Mouse (Mus musculus) midbrain, embryonic 13.5 days (tissue): ENCODE results near the gene Gnmt. TPM values are rescaled to one million over a fixed set of nuclear protein-coding genes. Genes with fewer than 3 reads are reported as not detected.

Source experiments
- ATAC-seq: fragments of 200-750 bp; cut with Nextera tagmentation; 2 replicates; pipeline ENCODE4 v1.8.0; 2017; ENCODE audit warnings: mild to moderate bottlenecking, moderate TSS enrichment, moderate library complexity
- H3K27ac ChIP-seq: fragments of 300-500 bp; sonication (generic); 2 replicates; pipeline ENCODE4 v1.5.1; 2015; ENCODE audit warnings: inconsistent platforms, mild to moderate bottlenecking, moderate library complexity
- H3K27me3 ChIP-seq: fragments of 300-500 bp; sonication (generic); 2 replicates; pipeline ENCODE4 v1.6.1; 2015; ENCODE audit warnings: mild to moderate bottlenecking, inconsistent platforms
- H3K36me3 ChIP-seq: fragments of 300-500 bp; sonication (generic); 2 replicates; pipeline ENCODE4 v1.6.1; 2015; ENCODE audit warnings: mild to moderate bottlenecking, inconsistent platforms
- H3K4me1 ChIP-seq: fragments of 300-500 bp; sonication (generic); replicated peaks from 2 replicates; pipeline ENCODE4 v1.6.1; 2015; ENCODE audit warnings: inconsistent platforms
- H3K4me2 ChIP-seq: fragments of 300-500 bp; sonication (generic); replicated peaks from 2 replicates; pipeline ENCODE4 v1.6.1; 2015; ENCODE audit warnings: moderate library complexity, mild to moderate bottlenecking, inconsistent platforms
- H3K4me3 ChIP-seq: fragments of 300-500 bp; sonication (generic); replicated peaks from 2 replicates; pipeline ENCODE4 v1.5.1; 2015; ENCODE audit warnings: mild to moderate bottlenecking, inconsistent platforms
- H3K9ac ChIP-seq: fragments of 300-500 bp; sonication (generic); replicated peaks from 2 replicates; pipeline ENCODE4 v1.6.1; 2015; ENCODE audit warnings: mild to moderate bottlenecking, inconsistent platforms
- H3K9me3 ChIP-seq: fragments of 300-500 bp; sonication (generic); 2 replicates; pipeline ENCODE4 v1.6.1; 2016; ENCODE audit warnings: mild to moderate bottlenecking, inconsistent platforms
- WGBS: fragments of 180-500 bp; shearing (Covaris S2); methylation state at CpG from one replicate; pipeline ENCODE4 v1.1.7; 2015; 5-methylcytosine and 5-hydroxymethylcytosine counted together
- polyA plus RNA-seq: library from polyadenylated mRNA; unstranded; fragments of >200 nt; fragmentation: Nextera tagmentation; extraction: Ambion mirVana; gene quantifications from 2 replicates; pipeline ENCODE4 v1.2.1, GENCODE M21; 2015

Gnmt gene
- polyA plus RNA-seq = 0.80 and 0.81 TPM in 2 replicates

GRCm38 (mm10) chr17:46728904-46729318, at the start of gene Gnmt:
Gene Gnmt (minus strand): TSS chr17:46729168.
- no peak within 1 kb of the TSS for H3K27ac ChIP-seq
- ATAC-seq = peak; percentile 28; the same call in 1 of the 2 replicates
- H3K4me2 ChIP-seq = 0 out of 2 replicates have a peak within 1 kb of the TSS, but pooled peaks have one; percentile 10
- no peak within 1 kb of the TSS for H3K4me3 ChIP-seq
- H3K27me3 ChIP-seq = peaks cover 15% of the 10 kb centered on the region
- no peaks in the 10 kb centered on the region for H3K9me3 ChIP-seq
- 15% methylated on average over 24 of the region's 24 CpGs for WGBS
- H3K4me1 ChIP-seq = 0 out of 2 replicates have a peak, but pooled peaks cover 4% of the 10 kb centered on the region
- H3K36me3 ChIP-seq = peaks cover 20% of the 10 kb centered on the region
- H3K9ac ChIP-seq = peak within 1 kb of the TSS; percentile 53; the same call in 1 of the 2 replicates

GRCm38 (mm10) chr17:46776087-46776486, 47.1 kb upstream of the Gnmt start:
- Histone ChIP-seq H3K27ac (no peak overlapping the region), H3K9ac (no peak overlapping the region), H3K4me1 (peaks cover 31% of the 10 kb centered on the region), H3K27me3 (no peaks in the 10 kb centered on the region), H3K4me3 (no peak overlapping the region), H3K36me3 (peaks cover 66% of the 10 kb centered on the region), H3K9me3 (no peaks in the 10 kb centered on the region), H3K4me2 (no peak overlapping the region)
- 93% methylated on average over 3 of the region's 3 CpGs for WGBS
- ATAC-seq = no peak

GRCm38 (mm10) chr17:46775070-46775469, 46.1 kb upstream of the Gnmt start:
- Histone ChIP-seq H3K4me3 (no peak overlapping the region), H3K27ac (no peak overlapping the region), H3K9ac (no peak overlapping the region), H3K9me3 (no peaks in the 10 kb centered on the region), H3K4me2 (no peak overlapping the region), H3K36me3 (peaks cover 61% of the 10 kb centered on the region), H3K27me3 (no peaks in the 10 kb centered on the region), H3K4me1 (peaks cover 23% of the 10 kb centered on the region)
- ATAC-seq = no peak
- 95% methylated on average over 9 of the region's 9 CpGs for WGBS

GRCm38 (mm10) chr17:46774131-46774472, 45.1 kb upstream of the Gnmt start:
- Histone ChIP-seq H3K27me3 (no peaks in the 10 kb centered on the region), H3K36me3 (peaks cover 52% of the 10 kb centered on the region), H3K9ac (no peak overlapping the region; the same call in 1 of the 2 replicates), H3K27ac (no peak overlapping the region), H3K9me3 (no peaks in the 10 kb centered on the region), H3K4me1 (peaks cover 23% of the 10 kb centered on the region), H3K4me2 (peak overlapping the region; percentile 96), H3K4me3 (0 out of 2 replicates have a peak overlapping the region, but pooled peaks have one; percentile 90)
- no peak for ATAC-seq
- WGBS = 50% methylated on average over 2 of the region's 2 CpGs

- 7% methylated on average over 19 of the region's 20 CpGs for WGBS
- peak overlapping the region; percentile 90 for H3K4me3 ChIP-seq
- H3K4me1 ChIP-seq = peaks cover 23% of the 10 kb centered on the region
- H3K9ac ChIP-seq = peak overlapping the region; percentile 88
- no peak for ATAC-seq
- H3K27ac ChIP-seq = peak overlapping the region; percentile 77; the same call in 1 of the 2 replicates
- peak overlapping the region; percentile 96 for H3K4me2 ChIP-seq
- no peaks in the 10 kb centered on the region for H3K9me3 ChIP-seq
- H3K27me3 ChIP-seq = no peaks in the 10 kb centered on the region
- H3K36me3 ChIP-seq = peaks cover 46% of the 10 kb centered on the region
Measured at GRCm38 (mm10) chr17:46773278-46774130, 44.5 kb upstream of the Gnmt start.

GRCm38 (mm10) chr17:46772404-46773277, 43.7 kb upstream of the Gnmt start, which contains the start of gene 2310039H08Rik:
Gene 2310039H08Rik (plus strand): TSS chr17:46772635.
- Histone ChIP-seq H3K27me3 (no peaks in the 10 kb centered on the region), H3K9ac (peak within 1 kb of the TSS; percentile 88), H3K4me1 (peaks cover 23% of the 10 kb centered on the region), H3K36me3 (peaks cover 37% of the 10 kb centered on the region), H3K4me2 (peak within 1 kb of the TSS; percentile 96), H3K4me3 (peak within 1 kb of the TSS; percentile 90), H3K27ac (peak within 1 kb of the TSS; percentile 77), H3K9me3 (no peaks in the 10 kb centered on the region)
- WGBS = under 1% methylated on average over 50 of the region's 50 CpGs
- peak; percentile 95 for ATAC-seq

- H3K4me3 ChIP-seq = peak overlapping the region; percentile 90
- H3K4me2 ChIP-seq = peak overlapping the region; percentile 96
- H3K27me3 ChIP-seq = no peaks in the 10 kb centered on the region
- peaks cover 23% of the 10 kb centered on the region for H3K4me1 ChIP-seq
- H3K9me3 ChIP-seq = no peaks in the 10 kb centered on the region
- H3K36me3 ChIP-seq = peaks cover 31% of the 10 kb centered on the region
- peak overlapping the region; percentile 88 for H3K9ac ChIP-seq
- peak; percentile 53 for ATAC-seq
- 7% methylated on average over 5 of the region's 5 CpGs for WGBS
- H3K27ac ChIP-seq = peak overlapping the region; percentile 77; the same call in 1 of the 2 replicates
Measured at GRCm38 (mm10) chr17:46772038-46772403, 43.1 kb upstream of the Gnmt start.

- Histone ChIP-seq H3K9me3 (no peaks in the 10 kb centered on the region), H3K27me3 (no peaks in the 10 kb centered on the region), H3K4me3 (peak overlapping the region; percentile 90), H3K4me1 (peaks cover 23% of the 10 kb centered on the region), H3K9ac (peak overlapping the region; percentile 88), H3K4me2 (peak overlapping the region; percentile 96), H3K36me3 (peaks cover 27% of the 10 kb centered on the region), H3K27ac (0 out of 2 replicates have a peak overlapping the region, but pooled peaks have one; percentile 77)
- ATAC-seq = no peak
- 70% methylated on average over 17 of the region's 17 CpGs for WGBS
Measured at GRCm38 (mm10) chr17:46771616-46772015, 42.6 kb upstream of the Gnmt start.

- 81% methylated on average over 4 of the region's 4 CpGs for WGBS
- Histone ChIP-seq H3K9me3 (no peaks in the 10 kb centered on the region), H3K27me3 (no peaks in the 10 kb centered on the region), H3K4me3 (no peak overlapping the region), H3K27ac (no peak overlapping the region), H3K4me2 (no peak overlapping the region), H3K9ac (no peak overlapping the region), H3K4me1 (peaks cover 23% of the 10 kb centered on the region), H3K36me3 (peaks cover 21% of the 10 kb centered on the region)
- no peak for ATAC-seq
Measured at GRCm38 (mm10) chr17:46771025-46771424, 42.1 kb upstream of the Gnmt start.

- H3K9ac ChIP-seq = no peak overlapping the region
- H3K9me3 ChIP-seq = no peaks in the 10 kb centered on the region
- 93% methylated on average over 11 of the region's 11 CpGs for WGBS
- H3K4me1 ChIP-seq = peaks cover 23% of the 10 kb centered on the region
- H3K4me3 ChIP-seq = no peak overlapping the region
- ATAC-seq = no peak
- H3K27me3 ChIP-seq = no peaks in the 10 kb centered on the region
- no peak overlapping the region for H3K4me2 ChIP-seq
- H3K36me3 ChIP-seq = peaks cover 16% of the 10 kb centered on the region
- H3K27ac ChIP-seq = no peak overlapping the region
Measured at GRCm38 (mm10) chr17:46770546-46770945, 41.6 kb upstream of the Gnmt start.

- Histone ChIP-seq H3K9ac (no peak overlapping the region), H3K27me3 (no peaks in the 10 kb centered on the region), H3K27ac (no peak overlapping the region), H3K4me1 (peaks cover 8% of the 10 kb centered on the region), H3K4me2 (no peak overlapping the region), H3K36me3 (no peaks in the 10 kb centered on the region), H3K9me3 (no peaks in the 10 kb centered on the region), H3K4me3 (no peak overlapping the region)
- WGBS = 68% methylated on average over 8 of the region's 8 CpGs
- ATAC-seq = no peak
Measured at GRCm38 (mm10) chr17:46767868-46768267, 38.9 kb upstream of the Gnmt start.
